Mouse (Mus musculus) midbrain, embryonic 12.5 days (tissue): ENCODE measurements around the gene Tada3. TPM values are rescaled to one million over a fixed set of nuclear protein-coding genes. Genes with fewer than 3 reads are reported as not detected.

Experiments used
- ATAC-seq: fragments of 200-750 bp; cut with Nextera tagmentation; 2 replicates; pipeline ENCODE4 v1.8.0; 2017; ENCODE audit warnings: low read depth, moderate TSS enrichment, moderate library complexity; ENCODE audit not compliant: low FRiP score
- H3K27ac ChIP-seq: fragments of 300-500 bp; sonication (generic); replicated peaks from 2 replicates; pipeline ENCODE4 v1.5.1; 2016; ENCODE audit warnings: mild to moderate bottlenecking
- H3K27me3 ChIP-seq: fragments of 300-500 bp; sonication (generic); 2 replicates; pipeline ENCODE4 v1.6.1; 2016; ENCODE audit warnings: mild to moderate bottlenecking
- H3K36me3 ChIP-seq: fragments of 300-500 bp; sonication (generic); 2 replicates; pipeline ENCODE4 v1.6.1; 2016
- H3K4me1 ChIP-seq: fragments of 300-500 bp; sonication (generic); 2 replicates; pipeline ENCODE4 v1.6.1; 2016
- H3K4me2 ChIP-seq: fragments of 300-500 bp; sonication (generic); replicated peaks from 2 replicates; pipeline ENCODE4 v1.6.1; 2016; ENCODE audit warnings: mild to moderate bottlenecking, moderate library complexity
- H3K4me3 ChIP-seq: fragments of 300-500 bp; sonication (generic); 2 replicates; pipeline ENCODE4 v1.5.1; 2016; ENCODE audit warnings: mild to moderate bottlenecking
- H3K9ac ChIP-seq: fragments of 300-500 bp; sonication (generic); replicated peaks from 2 replicates; pipeline ENCODE4 v1.6.1; 2016; ENCODE audit warnings: mild to moderate bottlenecking, moderate library complexity
- H3K9me3 ChIP-seq: fragments of 300-500 bp; sonication (generic); 2 replicates; pipeline ENCODE4 v1.6.1; 2016; ENCODE audit warnings: mild to moderate bottlenecking
- WGBS: fragments of 180-500 bp; shearing (Covaris S2); methylation state at CpG from one replicate; pipeline ENCODE4 v1.1.7; 2016; 5-methylcytosine and 5-hydroxymethylcytosine counted together
- polyA plus RNA-seq: library from polyadenylated mRNA; unstranded; fragments of >200 nt; fragmentation: Nextera tagmentation; extraction: Ambion mirVana; gene quantifications from 2 replicates; pipeline ENCODE4 v1.2.1, GENCODE M21; 2016

Tada3 gene
- polyA plus RNA-seq, 1 experiment from 2014 or later: 64.5 TPM

- H3K27ac ChIP-seq: no peak overlapping the region
- H3K4me1 ChIP-seq: no peaks in the 10 kb centered on the region
- H3K9ac ChIP-seq: no peak overlapping the region
- no peaks in the 10 kb centered on the region for H3K9me3 ChIP-seq
- H3K27me3 ChIP-seq: no peaks in the 10 kb centered on the region
- WGBS: 89% methylated on average over 11 of the region's 11 CpGs
- no peak overlapping the region for H3K4me2 ChIP-seq
- no peak overlapping the region for H3K4me3 ChIP-seq
- H3K36me3 ChIP-seq: peaks cover 94% of the 10 kb centered on the region
- no peak for ATAC-seq
These were observed 7.6 kb upstream of the Tada3 start for GRCm38 (mm10) chr6:113385160-113385714.

GRCm38 (mm10) chr6:113384351-113384927, 6.8 kb upstream of the Tada3 start:
- Histone ChIP-seq H3K4me3 (no peak overlapping the region), H3K36me3 (peaks cover 86% of the 10 kb centered on the region), H3K4me1 (peaks cover 3% of the 10 kb centered on the region; the same call in 1 of the 2 replicates), H3K27me3 (no peaks in the 10 kb centered on the region), H3K4me2 (no peak overlapping the region), H3K9ac (no peak overlapping the region), H3K27ac (no peak overlapping the region), H3K9me3 (no peaks in the 10 kb centered on the region)
- no peak for ATAC-seq
- 88% methylated on average over 8 of the region's 8 CpGs for whole genome bisulfite sequencing

DNA sequence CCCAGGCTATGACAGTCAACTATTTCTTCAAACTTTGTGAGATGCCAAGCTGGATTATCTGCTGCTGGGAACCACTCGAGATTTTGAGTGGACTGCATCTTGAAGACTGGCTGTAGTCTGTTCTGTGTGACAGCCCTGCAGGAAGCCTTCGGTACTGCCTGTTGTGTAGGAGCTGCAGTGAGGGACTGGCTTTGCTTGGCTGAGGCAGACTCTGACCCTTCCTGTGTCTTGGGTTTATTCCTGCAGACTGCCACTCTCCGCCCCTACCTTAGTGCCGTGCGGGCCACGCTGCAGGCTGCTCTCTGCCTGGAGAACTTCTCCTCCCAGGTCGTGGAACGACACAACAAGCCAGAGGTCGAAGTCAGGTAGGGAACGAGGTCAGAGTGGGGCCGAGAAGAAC, 2.8 kb upstream of the Tada3 start:
- no peak overlapping the region for H3K4me3 ChIP-seq
- H3K9ac ChIP-seq: no peak overlapping the region
- peaks cover 21% of the 10 kb centered on the region for H3K4me1 ChIP-seq
- H3K4me2 ChIP-seq: no peak overlapping the region
- no peaks in the 10 kb centered on the region for H3K9me3 ChIP-seq
- WGBS: 92% methylated on average over 11 of the region's 11 CpGs
- peaks cover 53% of the 10 kb centered on the region for H3K36me3 ChIP-seq
- no peak overlapping the region for H3K27ac ChIP-seq
- no peak for ATAC-seq
- no peaks in the 10 kb centered on the region for H3K27me3 ChIP-seq

DNA sequence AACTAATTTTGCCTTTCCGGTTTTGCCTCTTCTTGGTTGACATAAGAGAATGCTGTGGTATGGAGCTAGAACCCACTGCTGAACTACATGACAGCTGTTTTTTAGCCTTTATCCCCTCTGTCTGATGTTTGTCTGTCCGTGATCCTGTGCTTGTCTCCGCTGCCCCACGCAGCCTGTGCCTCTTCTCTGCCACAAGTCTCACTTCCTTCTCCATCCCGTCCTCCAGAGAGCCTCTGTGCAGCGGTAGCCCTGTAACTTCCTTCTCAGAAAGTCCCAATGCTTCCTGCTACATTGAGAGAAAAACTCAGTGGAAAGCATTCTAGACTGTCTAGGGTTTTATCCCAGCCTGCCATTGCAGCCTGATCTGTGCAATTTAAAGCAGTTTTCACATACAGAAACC, 1.6 kb upstream of the Tada3 start:
- H3K9ac ChIP-seq: 0 out of 2 replicates have a peak overlapping the region, but pooled peaks have one; percentile 94
- no peak overlapping the region for H3K27ac ChIP-seq
- WGBS: 87% methylated on average over 6 of the region's 6 CpGs
- H3K27me3 ChIP-seq: no peaks in the 10 kb centered on the region
- H3K4me2 ChIP-seq: peak overlapping the region; percentile 98
- peaks cover 21% of the 10 kb centered on the region for H3K4me1 ChIP-seq
- no peaks in the 10 kb centered on the region for H3K9me3 ChIP-seq
- peaks cover 53% of the 10 kb centered on the region for H3K36me3 ChIP-seq
- ATAC-seq: no peak
- peak overlapping the region; percentile 90 for H3K4me3 ChIP-seq

GRCm38 (mm10) chr6:113377172-113377495, 549 bp downstream of the Tada3 start:
- H3K9ac ChIP-seq: peak overlapping the region; percentile 94
- H3K4me1 ChIP-seq: peaks cover 21% of the 10 kb centered on the region
- H3K27ac ChIP-seq: peak overlapping the region; percentile 95
- H3K27me3 ChIP-seq: no peaks in the 10 kb centered on the region
- peak overlapping the region; percentile 98 for H3K4me2 ChIP-seq
- WGBS: 9% methylated on average over 7 of the region's 7 CpGs
- peak overlapping the region; percentile 90 for H3K4me3 ChIP-seq
- peaks cover 55% of the 10 kb centered on the region for H3K36me3 ChIP-seq
- no peak for ATAC-seq
- no peaks in the 10 kb centered on the region for H3K9me3 ChIP-seq

GRCm38 (mm10) chr6:113373491-113373890, 4.2 kb downstream of the Tada3 start:
- H3K36me3 ChIP-seq: peaks cover 73% of the 10 kb centered on the region

GRCm38 (mm10) chr6:113370194-113370929, 7.3 kb downstream of the Tada3 start:
- ATAC-seq: no peak
- Histone ChIP-seq H3K27me3 (no peaks in the 10 kb centered on the region), H3K4me2 (no peak overlapping the region), H3K4me3 (no peak overlapping the region), H3K4me1 (no peaks in the 10 kb centered on the region), H3K9ac (no peak overlapping the region), H3K9me3 (no peaks in the 10 kb centered on the region), H3K36me3 (peaks cover 85% of the 10 kb centered on the region), H3K27ac (no peak overlapping the region)
- 95% methylated on average over 20 of the region's 20 CpGs for WGBS

More at GRCm38 (mm10) chr6:113373491-113373890, 4.2 kb downstream of the Tada3 start:
- Histone ChIP-seq H3K27me3 (no peaks in the 10 kb centered on the region), H3K27ac (no peak overlapping the region), H3K9ac (no peak overlapping the region), H3K4me3 (no peak overlapping the region), H3K4me2 (no peak overlapping the region), H3K9me3 (no peaks in the 10 kb centered on the region), H3K4me1 (peaks cover 8% of the 10 kb centered on the region)
- ATAC-seq: no peak
- WGBS: 91% methylated on average over 4 of the region's 4 CpGs

DNA sequence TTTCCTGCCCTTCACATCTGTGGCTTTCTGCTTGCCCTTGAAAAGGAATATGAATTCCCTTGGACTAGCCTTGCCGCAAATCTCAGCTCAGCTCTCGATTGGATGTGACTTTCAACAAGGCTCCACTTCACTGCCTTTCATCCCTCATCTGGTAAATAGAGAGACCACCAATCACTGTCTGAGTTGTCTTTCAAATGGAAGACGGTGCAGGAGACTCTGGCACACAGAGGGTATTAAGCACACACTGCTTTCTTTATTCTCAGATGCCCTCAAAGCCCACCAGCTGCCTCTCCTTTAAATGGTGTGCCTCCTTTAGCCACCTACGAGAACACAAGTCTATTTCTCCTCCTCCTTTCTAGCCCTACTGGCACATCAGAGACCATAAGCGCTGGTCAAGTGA, 9.1 kb downstream of the Tada3 start:
- no peak for ATAC-seq
- 82% methylated on average over 5 of the region's 5 CpGs for WGBS
- no peaks in the 10 kb centered on the region for H3K27me3 ChIP-seq
- no peaks in the 10 kb centered on the region for H3K4me1 ChIP-seq
- H3K4me2 ChIP-seq: no peak overlapping the region
- peaks cover 69% of the 10 kb centered on the region for H3K36me3 ChIP-seq
- 0 out of 2 replicates have a peak overlapping the region, but pooled peaks have one; percentile 35 for H3K27ac ChIP-seq
- H3K9me3 ChIP-seq: no peaks in the 10 kb centered on the region
- H3K9ac ChIP-seq: no peak overlapping the region
- H3K4me3 ChIP-seq: no peak overlapping the region

GRCm38 (mm10) chr6:113368124-113368523, 9.6 kb downstream of the Tada3 start:
- ATAC-seq: no peak
- 0 out of 2 replicates have a peak overlapping the region, but pooled peaks have one; percentile 35 for H3K27ac ChIP-seq
- no peaks in the 10 kb centered on the region for H3K9me3 ChIP-seq
- peaks cover 65% of the 10 kb centered on the region for H3K36me3 ChIP-seq
- WGBS: 92% methylated on average over 7 of the region's 7 CpGs
- no peak overlapping the region for H3K4me2 ChIP-seq
- H3K27me3 ChIP-seq: no peaks in the 10 kb centered on the region
- no peak overlapping the region for H3K9ac ChIP-seq
- H3K4me1 ChIP-seq: no peaks in the 10 kb centered on the region
- H3K4me3 ChIP-seq: no peak overlapping the region

- no peak for ATAC-seq
- H3K36me3 ChIP-seq: peaks cover 59% of the 10 kb centered on the region
- 88% methylated on average over 1 of the region's 1 CpGs for WGBS
These were observed 10.1 kb downstream of the Tada3 start for GRCm38 (mm10) chr6:113367574-113367973.

DNA sequence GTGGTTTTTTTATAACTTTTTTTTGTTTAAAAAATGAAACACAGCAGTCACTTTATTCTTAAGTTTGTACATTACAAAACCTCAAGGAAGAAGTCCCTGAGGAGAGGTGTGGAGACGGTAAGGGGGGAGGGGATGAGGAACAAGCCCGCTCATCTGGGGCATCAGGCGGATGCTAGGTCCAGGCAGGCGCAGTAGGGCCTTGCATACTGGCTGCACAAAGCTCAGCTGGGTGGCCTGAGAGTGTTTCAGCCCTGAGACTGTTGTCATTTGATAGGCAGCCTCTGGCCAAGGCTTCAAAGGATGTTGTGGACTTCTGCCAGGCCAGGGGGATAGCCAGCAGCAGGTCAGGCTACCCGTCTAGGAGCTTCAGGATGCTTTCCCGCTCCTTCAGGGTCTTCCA, 11.0 kb downstream of the Tada3 start:
- peaks cover 50% of the 10 kb centered on the region for H3K36me3 ChIP-seq
- no peaks in the 10 kb centered on the region for H3K4me1 ChIP-seq
- no peak overlapping the region for H3K9ac ChIP-seq
- no peak overlapping the region for H3K4me3 ChIP-seq
- no peaks in the 10 kb centered on the region for H3K9me3 ChIP-seq
- H3K27ac ChIP-seq: no peak overlapping the region
- no peak overlapping the region for H3K4me2 ChIP-seq
- 89% methylated on average over 6 of the region's 6 CpGs for WGBS
- H3K27me3 ChIP-seq: no peaks in the 10 kb centered on the region
- no peak for ATAC-seq

More at GRCm38 (mm10) chr6:113367574-113367973, 10.1 kb downstream of the Tada3 start:
- Histone ChIP-seq H3K9ac (no peak overlapping the region), H3K4me1 (no peaks in the 10 kb centered on the region), H3K9me3 (no peaks in the 10 kb centered on the region), H3K27ac (no peak overlapping the region), H3K27me3 (no peaks in the 10 kb centered on the region), H3K4me2 (no peak overlapping the region), H3K4me3 (no peak overlapping the region)

- Histone ChIP-seq H3K27ac (no peak overlapping the region), H3K4me1 (no peaks in the 10 kb centered on the region), H3K9ac (no peak overlapping the region), H3K4me3 (no peak overlapping the region), H3K27me3 (no peaks in the 10 kb centered on the region), H3K4me2 (no peak overlapping the region), H3K9me3 (no peaks in the 10 kb centered on the region), H3K36me3 (peaks cover 30% of the 10 kb centered on the region)
- 65% methylated on average over 8 of the region's 8 CpGs for WGBS
- no peak for ATAC-seq
These were observed 13.1 kb downstream of the Tada3 start for GRCm38 (mm10) chr6:113364518-113365135.
